Mouse (Mus musculus) cerebellum, adult 11-12 months (tissue): ENCODE measurements around the gene Rcc1l.

ENCODE experiments used
- DNase-seq: peaks from one replicate; pipeline ENCODE4 v3.0.0; 2022

Gene Rcc1l

GRCm38 (mm10) chr5:134105829-134106228 lies 70.7 kb downstream of the Rcc1l start:
- DNase-seq: no peak

- no peak for DNase-seq
Measured at GRCm38 (mm10) chr5:134102720-134103119, 73.9 kb downstream of the Rcc1l start.

DNA sequence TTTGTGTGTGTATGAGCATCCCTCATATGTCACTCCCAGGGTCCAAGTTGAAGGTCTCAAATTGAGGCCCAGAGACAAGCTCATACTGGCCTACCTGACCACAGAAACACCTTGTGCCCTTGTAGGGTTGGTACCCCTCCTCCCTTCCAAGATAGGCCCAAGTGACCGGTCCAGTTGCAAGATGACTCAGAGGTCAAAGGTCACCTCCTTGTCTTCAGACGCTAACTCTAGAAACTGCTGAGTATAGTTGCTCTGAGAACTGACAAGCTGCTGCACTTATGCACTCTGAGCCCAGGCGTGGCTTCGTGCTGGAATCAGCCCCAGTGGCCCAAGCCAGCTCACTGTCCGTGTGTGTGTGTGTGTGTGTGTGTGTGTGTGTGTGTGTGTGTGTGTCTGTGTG lies 74.7 kb downstream of the Rcc1l start:
- no peak for DNase-seq

GRCm38 (mm10) chr5:134101322-134101721 lies 75.3 kb downstream of the Rcc1l start:
- DNase-seq: no peak

DNA sequence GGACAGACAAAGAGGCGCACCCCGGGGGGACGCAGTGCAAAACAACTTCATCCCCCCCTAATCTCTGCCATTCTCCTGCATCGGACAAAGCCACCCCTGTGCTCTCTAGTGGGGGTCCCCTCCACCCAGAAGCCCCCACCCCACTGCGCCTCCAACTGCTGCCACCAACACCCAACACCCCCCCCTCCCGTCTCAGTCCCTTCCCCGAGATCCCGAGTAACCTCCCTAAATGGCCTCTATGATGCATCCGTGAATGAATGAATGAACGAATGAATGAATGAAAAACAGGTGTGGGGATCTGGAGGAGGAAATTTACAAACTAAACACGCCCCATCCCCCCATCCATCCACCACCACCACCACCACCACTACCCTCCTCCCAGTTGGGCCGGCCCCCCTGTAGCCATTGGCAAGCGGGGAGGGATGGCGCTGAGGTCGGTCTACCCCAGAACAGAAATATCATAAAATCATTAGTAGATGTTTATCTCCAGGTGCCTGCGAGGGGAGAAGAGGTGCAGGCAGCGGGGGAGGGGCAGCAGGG lies 76.3 kb downstream of the Rcc1l start:
- peak; percentile 61 for DNase-seq

GRCm38 (mm10) chr5:134099496-134100211 lies 76.9 kb downstream of the Rcc1l start, which contains the start of gene Castor2:
Castor2 (plus strand) TSS chr5:134099711.
- peak; percentile 93 for DNase-seq

- DNase-seq: peak; percentile 50
Measured at GRCm38 (mm10) chr5:134098976-134099375, 77.6 kb downstream of the Rcc1l start.

- no peak for DNase-seq
Measured at GRCm38 (mm10) chr5:134098341-134098902, 78.2 kb downstream of the Rcc1l start.
